Mouse (Mus musculus): ENCODE results near the gene Rfc4. TPM values are rescaled to one million over a fixed set of nuclear protein-coding genes. Genes with fewer than 3 reads are reported as not detected.

Gene Rfc4
- polyA plus RNA-seq, 1 experiment from 2014 or later: 237 TPM

GRCm38 (mm10) chr16:23123104-23123503 is 4.4 kb downstream of the Rfc4 start:
- Histone ChIP-seq H3K9me3 (ENCODE audit: control insufficient read depth, low read length) (no peaks in the 10 kb centered on the region), H3K27me3 (ENCODE audit: control insufficient read depth, insufficient read depth, low read length) (no peaks in the 10 kb centered on the region), H3K4me2 (no peak overlapping the region), H3K27ac (ENCODE audit: low read depth, low read length) (no peak overlapping the region), H3K4me3 (ENCODE audit: low read depth, low read length) (no peak overlapping the region), H3K36me3 (ENCODE audit: control insufficient read depth, insufficient read depth, low read length) (peaks cover 6% of the 10 kb centered on the region; the same call in 1 of the 2 replicates), H3K9ac (ENCODE audit: low read length) (no peak overlapping the region), H3K4me1 (ENCODE audit: control insufficient read depth, insufficient read depth, low read length) (peaks cover 6% of the 10 kb centered on the region; the same call in 1 of the 2 replicates)
- no peak for ATAC-seq (ENCODE audit: low FRiP score)
- 96% methylated on average over 4 of the region's 4 CpGs for WGBS
- DNase-seq (ENCODE audit: low spot score, missing footprints): peak; percentile 19

DNA sequence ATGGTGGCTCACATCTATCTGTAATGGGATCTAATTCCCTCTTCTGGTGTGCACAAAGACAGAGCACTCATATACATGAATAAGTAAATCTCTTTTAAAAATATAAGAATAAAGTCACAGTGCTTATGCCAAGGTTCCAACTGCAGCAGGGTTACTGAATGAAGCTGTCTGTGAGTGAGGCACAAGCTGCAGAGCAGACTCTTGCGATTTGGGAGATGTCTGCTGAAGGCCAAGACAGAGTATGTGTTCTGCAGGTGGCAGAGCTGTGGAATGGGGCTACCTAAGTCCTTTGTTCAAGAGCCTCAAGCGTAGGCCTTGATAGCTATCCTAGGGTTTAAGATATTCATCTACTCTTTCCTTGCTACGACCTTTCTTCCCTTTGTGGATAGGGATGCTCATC is 5.1 kb downstream of the Rfc4 start:
- H3K36me3 ChIP-seq (ENCODE audit: control insufficient read depth, insufficient read depth, low read length): peaks cover 6% of the 10 kb centered on the region; the same call in 1 of the 2 replicates

DNA sequence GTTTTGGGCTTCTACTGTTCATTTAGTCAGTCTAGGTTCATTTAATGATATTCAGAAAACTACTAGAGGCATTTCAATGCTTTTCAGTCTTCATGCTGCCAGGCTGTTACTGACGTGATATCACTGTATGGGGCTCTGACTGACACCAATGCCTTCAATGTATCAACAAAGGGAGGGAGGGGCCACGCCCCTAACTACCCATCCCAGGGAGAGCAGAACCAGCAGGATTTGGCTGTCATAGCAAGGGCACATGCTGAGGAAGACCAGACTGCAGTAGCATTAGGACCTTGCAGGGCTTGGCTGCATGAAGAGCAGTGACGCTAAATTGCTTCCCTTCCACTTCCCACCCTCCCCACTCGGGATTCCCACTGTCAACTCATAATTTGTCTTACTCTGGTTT is 10.4 kb downstream of the Rfc4 start:
- H3K4me3 ChIP-seq (ENCODE audit: low read depth, low read length): no peak overlapping the region
- no peak overlapping the region for H3K27ac ChIP-seq (ENCODE audit: low read depth, low read length)
- H3K36me3 ChIP-seq (ENCODE audit: control insufficient read depth, insufficient read depth, low read length): peaks cover 15% of the 10 kb centered on the region; the same call in 1 of the 2 replicates
- no peak overlapping the region for H3K9ac ChIP-seq (ENCODE audit: low read length)
- DNase-seq (ENCODE audit: low spot score, missing footprints) (no peak), ATAC-seq (ENCODE audit: low FRiP score) (no peak)
- no peaks in the 10 kb centered on the region for H3K27me3 ChIP-seq (ENCODE audit: control insufficient read depth, insufficient read depth, low read length)
- H3K9me3 ChIP-seq (ENCODE audit: control insufficient read depth, low read length): no peaks in the 10 kb centered on the region
- 84% methylated on average over 4 of the region's 4 CpGs for WGBS
- no peak overlapping the region for H3K4me2 ChIP-seq
- H3K4me1 ChIP-seq (ENCODE audit: control insufficient read depth, insufficient read depth, low read length): no peaks in the 10 kb centered on the region

More for the DNA sequence above, 5.1 kb downstream of the Rfc4 start:
- DNase-seq (ENCODE audit: low spot score, missing footprints): peak; percentile 56
- no peak overlapping the region for H3K4me3 ChIP-seq (ENCODE audit: low read depth, low read length)
- no peaks in the 10 kb centered on the region for H3K9me3 ChIP-seq (ENCODE audit: control insufficient read depth, low read length)
- H3K9ac ChIP-seq (ENCODE audit: low read length): no peak overlapping the region
- H3K27ac ChIP-seq (ENCODE audit: low read depth, low read length): no peak overlapping the region
- WGBS: 90% methylated on average over 3 of the region's 3 CpGs
- peaks cover 6% of the 10 kb centered on the region; the same call in 1 of the 2 replicates for H3K4me1 ChIP-seq (ENCODE audit: control insufficient read depth, insufficient read depth, low read length)
- H3K27me3 ChIP-seq (ENCODE audit: control insufficient read depth, insufficient read depth, low read length): no peaks in the 10 kb centered on the region
- ATAC-seq (ENCODE audit: low FRiP score): no peak
- H3K4me2 ChIP-seq: no peak overlapping the region

- ATAC-seq (ENCODE audit: low FRiP score): no peak
- Histone ChIP-seq H3K27ac (ENCODE audit: low read depth, low read length) (no peak overlapping the region), H3K4me3 (ENCODE audit: low read depth, low read length) (no peak overlapping the region), H3K9me3 (ENCODE audit: control insufficient read depth, low read length) (no peaks in the 10 kb centered on the region), H3K4me1 (ENCODE audit: control insufficient read depth, insufficient read depth, low read length) (0 out of 2 replicates have a peak, but pooled peaks cover 5% of the 10 kb centered on the region), H3K36me3 (ENCODE audit: control insufficient read depth, insufficient read depth, low read length) (peaks cover 18% of the 10 kb centered on the region), H3K9ac (ENCODE audit: low read length) (no peak overlapping the region), H3K4me2 (no peak overlapping the region), H3K27me3 (ENCODE audit: control insufficient read depth, insufficient read depth, low read length) (no peaks in the 10 kb centered on the region)
- WGBS: 81% methylated on average over 3 of the region's 3 CpGs
- no peak for DNase-seq (ENCODE audit: low spot score, missing footprints)
Observed at GRCm38 (mm10) chr16:23115486-23115885, 12.1 kb downstream of the Rfc4 start.

DNA sequence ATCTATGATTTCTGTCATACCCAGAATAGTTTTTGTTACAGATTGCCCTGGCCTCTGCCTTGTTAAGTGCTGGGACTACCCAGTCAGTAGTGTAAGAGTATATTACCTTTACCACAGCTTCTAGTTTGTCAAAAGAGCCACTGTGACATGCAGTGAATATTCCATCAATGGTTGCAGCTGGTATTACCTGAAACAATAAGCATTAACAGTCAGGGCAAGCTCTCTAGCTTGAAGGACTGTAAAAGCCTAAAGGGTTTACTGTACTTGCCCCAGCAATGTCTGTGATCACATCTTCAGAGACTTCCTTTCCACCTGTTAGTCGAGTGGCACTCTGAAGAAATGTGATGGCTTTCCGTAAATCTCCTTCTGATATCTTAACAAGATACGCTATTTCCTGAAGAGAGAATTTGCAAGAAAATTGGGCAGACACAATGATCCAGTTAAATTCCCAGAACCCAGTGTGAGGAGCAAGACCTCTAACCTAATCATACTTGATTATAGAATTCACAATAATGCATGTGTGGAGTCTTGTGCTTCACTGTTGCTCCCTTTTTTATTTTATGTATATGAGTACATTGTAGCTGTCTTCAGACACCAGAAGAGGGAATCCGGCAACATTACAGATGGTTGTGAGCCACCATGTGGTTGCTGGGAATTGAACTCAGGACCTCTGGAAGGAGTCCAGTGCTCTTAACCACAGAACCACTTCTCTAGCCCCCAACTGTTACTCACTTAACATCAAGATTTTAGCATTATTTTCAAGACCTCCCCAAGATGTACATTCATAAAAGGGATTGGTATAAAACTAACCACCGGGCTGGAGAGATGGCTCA is 13.0 kb downstream of the Rfc4 start:
- H3K9ac ChIP-seq (ENCODE audit: low read length): no peak overlapping the region
- no peaks in the 10 kb centered on the region for H3K9me3 ChIP-seq (ENCODE audit: control insufficient read depth, low read length)
- H3K27ac ChIP-seq (ENCODE audit: low read depth, low read length): no peak overlapping the region
- ATAC-seq (ENCODE audit: low FRiP score) (peak; percentile 51), DNase-seq (ENCODE audit: low spot score, missing footprints) (peak; percentile 84)
- no peak overlapping the region for H3K4me3 ChIP-seq (ENCODE audit: low read depth, low read length)
- H3K36me3 ChIP-seq (ENCODE audit: control insufficient read depth, insufficient read depth, low read length): peaks cover 24% of the 10 kb centered on the region
- WGBS: 72% methylated on average over 5 of the region's 5 CpGs
- H3K27me3 ChIP-seq (ENCODE audit: control insufficient read depth, insufficient read depth, low read length): no peaks in the 10 kb centered on the region
- peaks cover 10% of the 10 kb centered on the region for H3K4me1 ChIP-seq (ENCODE audit: control insufficient read depth, insufficient read depth, low read length)
- no peak overlapping the region for H3K4me2 ChIP-seq

DNA sequence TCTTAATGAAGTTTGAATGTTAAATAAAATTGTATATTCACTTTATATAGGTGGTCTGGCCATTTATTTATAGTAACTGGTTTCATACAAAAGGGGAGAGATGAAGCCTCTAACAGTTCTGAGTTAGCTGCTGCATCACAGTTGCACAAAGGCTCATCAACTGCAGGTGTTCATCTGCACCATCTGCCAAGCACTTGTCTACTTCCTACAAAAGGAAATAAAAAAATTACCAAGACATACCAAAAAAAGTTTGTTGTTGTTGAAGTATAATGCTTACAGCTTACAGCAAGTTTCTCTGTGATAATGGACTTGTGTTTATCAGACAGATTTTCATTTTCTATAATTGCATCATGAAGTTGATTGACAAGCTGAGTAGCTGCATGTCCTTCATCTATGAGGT is 13.6 kb downstream of the Rfc4 start:
- ATAC-seq (ENCODE audit: low FRiP score) (no peak), DNase-seq (ENCODE audit: low spot score, missing footprints) (peak; percentile 80)
- H3K4me1 ChIP-seq (ENCODE audit: control insufficient read depth, insufficient read depth, low read length): peaks cover 17% of the 10 kb centered on the region
- no peak overlapping the region for H3K27ac ChIP-seq (ENCODE audit: low read depth, low read length)
- no peak overlapping the region for H3K4me2 ChIP-seq
- no peaks in the 10 kb centered on the region for H3K27me3 ChIP-seq (ENCODE audit: control insufficient read depth, insufficient read depth, low read length)
- H3K9ac ChIP-seq (ENCODE audit: low read length): no peak overlapping the region
- no peaks in the 10 kb centered on the region for H3K9me3 ChIP-seq (ENCODE audit: control insufficient read depth, low read length)
- H3K4me3 ChIP-seq (ENCODE audit: low read depth, low read length): no peak overlapping the region
- peaks cover 29% of the 10 kb centered on the region for H3K36me3 ChIP-seq (ENCODE audit: control insufficient read depth, insufficient read depth, low read length)

- 60% methylated on average over 9 of the region's 9 CpGs for WGBS
- no peak overlapping the region for H3K27ac ChIP-seq (ENCODE audit: low read depth, low read length)
- no peak overlapping the region for H3K4me2 ChIP-seq
- peaks cover 31% of the 10 kb centered on the region for H3K36me3 ChIP-seq (ENCODE audit: control insufficient read depth, insufficient read depth, low read length)
- no peak overlapping the region for H3K4me3 ChIP-seq (ENCODE audit: low read depth, low read length)
- DNase-seq (ENCODE audit: low spot score, missing footprints): peak; percentile 91
- H3K9ac ChIP-seq (ENCODE audit: low read length): no peak overlapping the region
- H3K27me3 ChIP-seq (ENCODE audit: control insufficient read depth, insufficient read depth, low read length): no peaks in the 10 kb centered on the region
- H3K4me1 ChIP-seq (ENCODE audit: control insufficient read depth, insufficient read depth, low read length): peaks cover 18% of the 10 kb centered on the region
- H3K9me3 ChIP-seq (ENCODE audit: control insufficient read depth, low read length): no peaks in the 10 kb centered on the region
- no peak for ATAC-seq (ENCODE audit: low FRiP score)
Observed at GRCm38 (mm10) chr16:23112861-23113435, 14.6 kb downstream of the Rfc4 start.

GRCm38 (mm10) chr16:23112348-23112747 is 15.2 kb downstream of the Rfc4 start:
- no peak overlapping the region for H3K27ac ChIP-seq (ENCODE audit: low read depth, low read length)
- H3K4me2 ChIP-seq: no peak overlapping the region
- ATAC-seq (ENCODE audit: low FRiP score): no peak
- no peak overlapping the region for H3K4me3 ChIP-seq (ENCODE audit: low read depth, low read length)
- no peaks in the 10 kb centered on the region for H3K9me3 ChIP-seq (ENCODE audit: control insufficient read depth, low read length)
- no peaks in the 10 kb centered on the region for H3K27me3 ChIP-seq (ENCODE audit: control insufficient read depth, insufficient read depth, low read length)
- H3K36me3 ChIP-seq (ENCODE audit: control insufficient read depth, insufficient read depth, low read length): peaks cover 31% of the 10 kb centered on the region
- peaks cover 18% of the 10 kb centered on the region for H3K4me1 ChIP-seq (ENCODE audit: control insufficient read depth, insufficient read depth, low read length)
- 88% methylated on average over 12 of the region's 12 CpGs for WGBS
- H3K9ac ChIP-seq (ENCODE audit: low read length): no peak overlapping the region
- peak; percentile 54 for DNase-seq (ENCODE audit: low spot score, missing footprints)
